Mouse (Mus musculus): ENCODE results near the gene Ntm.

Ntm gene

GRCm38 (mm10) chr9:29657761-29658465 is 305.0 kb downstream of the Ntm start:
- DNase-seq (ENCODE audit: low spot score): no peak

GRCm38 (mm10) chr9:29654885-29655284 is 308.1 kb downstream of the Ntm start:
- DNase-seq (ENCODE audit: low spot score): no peak

GRCm38 (mm10) chr9:29653678-29654235 is 309.2 kb downstream of the Ntm start:
- no peak for DNase-seq (ENCODE audit: low spot score)

GRCm38 (mm10) chr9:29652854-29653253 is 310.1 kb downstream of the Ntm start:
- no peak for DNase-seq (ENCODE audit: low spot score)

GRCm38 (mm10) chr9:29651856-29652255 is 311.1 kb downstream of the Ntm start:
- no peak for DNase-seq (ENCODE audit: low spot score)

GRCm38 (mm10) chr9:29651226-29651625 is 311.7 kb downstream of the Ntm start:
- DNase-seq (ENCODE audit: low spot score): no peak

GRCm38 (mm10) chr9:29650679-29651078 is 312.3 kb downstream of the Ntm start:
- DNase-seq (ENCODE audit: low spot score): peak; percentile 18

GRCm38 (mm10) chr9:29650266-29650665 is 312.7 kb downstream of the Ntm start:
- no peak for DNase-seq (ENCODE audit: low spot score)

- no peak for DNase-seq (ENCODE audit: low spot score)
Observed at GRCm38 (mm10) chr9:29648256-29648655, 314.7 kb downstream of the Ntm start.

GRCm38 (mm10) chr9:29647764-29648163 is 315.2 kb downstream of the Ntm start:
- no peak for DNase-seq (ENCODE audit: low spot score)

GRCm38 (mm10) chr9:29645796-29646400 is 317.0 kb downstream of the Ntm start:
- DNase-seq (ENCODE audit: low spot score): no peak

- DNase-seq (ENCODE audit: low spot score): peak; percentile 48
Observed at GRCm38 (mm10) chr9:29642997-29643657, 319.8 kb downstream of the Ntm start.

GRCm38 (mm10) chr9:29637335-29637734 is 325.6 kb downstream of the Ntm start:
- no peak for DNase-seq (ENCODE audit: low spot score)

- no peak for DNase-seq (ENCODE audit: low spot score)
Observed at GRCm38 (mm10) chr9:29617181-29617580, 345.8 kb downstream of the Ntm start.

GRCm38 (mm10) chr9:29612020-29612612 is 350.8 kb downstream of the Ntm start:
- no peak for DNase-seq (ENCODE audit: low spot score)

- DNase-seq (ENCODE audit: low spot score): no peak
Observed at GRCm38 (mm10) chr9:29610867-29611266, 352.1 kb downstream of the Ntm start.

GRCm38 (mm10) chr9:29597665-29598064 is 365.3 kb downstream of the Ntm start:
- no peak for DNase-seq (ENCODE audit: low spot score)

- no peak for DNase-seq (ENCODE audit: low spot score)
Observed at GRCm38 (mm10) chr9:29595321-29595720, 367.6 kb downstream of the Ntm start.

GRCm38 (mm10) chr9:29594537-29595294 is 368.2 kb downstream of the Ntm start:
- no peak for DNase-seq (ENCODE audit: low spot score)

- DNase-seq (ENCODE audit: low spot score): no peak
Observed at GRCm38 (mm10) chr9:29587376-29587775, 375.6 kb downstream of the Ntm start.

- no peak for DNase-seq (ENCODE audit: low spot score)
Observed at GRCm38 (mm10) chr9:29586381-29586770, 376.6 kb downstream of the Ntm start.
